Comparison of ENCODE assay signal across 8 mouse cellular contexts in genomic region chr16:49858907-49859853, GRCm38 (mm10). TPM values are rescaled to one million over a fixed set of nuclear protein-coding genes. Genes with fewer than 3 reads are reported as not detected.
DNase-seq lines count a peak whose midpoint lies in the region.

No protein-coding gene starts in this region.

- peak; percentile 41 for DNase-seq in cerebellum, adult 9-10 months
- DNase-seq in cerebellum, postnatal 4 days (ENCODE audit: low spot score in 2 of 2): no peak
- DNase-seq in urinary bladder, postnatal 25 days (ENCODE audit: low spot score): peak; percentile 24
- DNase-seq in urinary bladder, adult 2 months (ENCODE audit: low spot score): no peak
- DNase-seq in kidney, postnatal 10 days: peak; percentile 16
- peak; percentile 63 for DNase-seq in naive thymus-derived CD4-positive, alpha-beta T cell, adult 2 months (ENCODE audit: low read depth)
- no peak for DNase-seq in left cerebral cortex, postnatal 25 days (ENCODE audit: low spot score in 2 of 2)
- no peak for DNase-seq in embryo, embryonic 10 days (ENCODE audit: low spot score)

- intact Hi-C loops in left cerebral cortex, postnatal 25 days (cut with DNase I): loop anchor here (5.0 kb wide), 3 partner anchors 112 to 357 kb away; no protein-coding TSS in a partner anchor

RNA-seq across cellular contexts. Expression of gene Cd47, which starts 58.8 kb away (rescaled TPM):
- 84.4 and 84.8 TPM in 2 replicates for polyA plus RNA-seq in urinary bladder, adult 2 months (2012; rRNA removed)
- 100 to 1,000 TPM; 238 to 249 TPM for total RNA-seq in left cerebral cortex, postnatal 25 days (2021)

Comparison
In these comparisons a context has a peak if more than half of its experiments do, and no peak if none do; other contexts are left out.
1. DNase-seq: peak in cerebellum, adult 9-10 months (single experiment), urinary bladder, postnatal 25 days (single experiment), kidney, postnatal 10 days (single experiment) and naive thymus-derived CD4-positive, alpha-beta T cell, adult 2 months (single experiment); none in cerebellum, postnatal 4 days (0 of 2), urinary bladder, adult 2 months (single experiment), left cerebral cortex, postnatal 25 days (0 of 2) and embryo, embryonic 10 days (single experiment).